Mouse (Mus musculus) megakaryocyte, embryonic 14.5 days (primary cell): ENCODE measurements around the gene Hnrnpc.
"Not testable (repeated sequence)": the region's sequence is repeated elsewhere in the genome, so short reads cannot be mapped to it uniquely, and the experiment has no call there.

ENCODE experiments used
- FLI1 ChIP-seq: IDR thresholded peaks from 2 replicates; pipeline ENCODE4 v1.6.1; 2012; ENCODE audit warnings: low read length, inconsistent platforms, mixed read lengths
- GATA1 ChIP-seq: IDR thresholded peaks from 3 replicates; pipeline ENCODE4 v1.6.1; 2012; ENCODE audit warnings: mixed read lengths, low read length, inconsistent platforms, borderline replicate concordance

DNA sequence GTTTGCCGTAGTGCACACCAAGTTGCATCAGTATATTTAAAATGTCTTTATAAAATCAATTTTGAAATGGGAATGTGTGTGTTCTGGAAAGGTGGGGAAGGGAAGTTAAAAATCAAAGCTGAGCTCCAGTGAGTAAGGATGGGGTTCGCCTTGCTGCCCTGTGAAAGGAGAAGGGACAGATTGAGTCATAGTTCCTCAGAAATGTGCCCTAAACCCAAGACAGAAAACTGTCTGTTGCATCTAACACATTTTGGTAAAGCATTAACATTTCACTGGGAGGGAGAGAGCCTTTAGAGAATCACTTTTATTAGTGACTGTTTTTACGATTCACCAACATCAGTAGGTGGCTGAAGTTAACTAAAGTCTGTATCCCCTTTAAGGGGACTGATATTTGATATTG lies 5.4 kb downstream of the Hnrnpc start:
- not testable (repeated sequence) for TF ChIP-seq GATA1, FLI1
